Mouse (Mus musculus) lung, postnatal 0 days (tissue): Measurements from ENCODE around the gene Ntn1.

Experiments
- CTCF ChIP-seq: IDR thresholded peaks from 2 replicates; pipeline ENCODE4 v1.5.1; 2016; ENCODE audit warnings: antibody characterized with exemption, mild to moderate bottlenecking
- EP300 ChIP-seq: IDR thresholded peaks from 2 replicates; pipeline ENCODE4 v1.6.1; 2016; ENCODE audit warnings: antibody characterized with exemption, mild to moderate bottlenecking, control low read depth

- no peak for TF ChIP-seq CTCF
- TF ChIP-seq EP300 = no peak
These were observed 46.6 kb upstream of the Ntn1 start for GRCm38 (mm10) chr11:68447242-68447641.
